Mouse (Mus musculus): Measurements from ENCODE around the gene C1s2. TPM values are rescaled to one million over a fixed set of nuclear protein-coding genes. Genes with fewer than 3 reads are reported as not detected.

Gene C1s2
- polyA plus RNA-seq, 1 experiment from 2014 or later, result not detected

DNA sequence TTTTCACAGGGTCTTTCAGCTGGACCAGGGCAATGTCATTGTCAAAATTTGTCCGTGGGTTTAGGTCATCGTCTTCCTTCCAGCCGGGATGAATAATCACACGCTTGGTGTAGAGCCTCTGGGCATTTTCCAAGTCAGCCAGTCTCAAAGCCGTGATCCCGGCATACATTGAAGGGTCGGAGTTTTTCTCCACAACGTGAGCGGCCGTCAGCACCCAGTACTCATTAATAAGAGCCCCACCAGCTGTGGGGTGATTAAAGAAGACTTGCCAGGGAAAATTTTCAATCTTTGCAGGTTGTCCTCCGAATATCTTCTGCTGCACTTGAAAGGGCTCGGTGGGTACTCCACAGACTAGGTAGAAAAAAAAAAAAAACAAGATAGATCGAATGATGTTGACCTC is 10.3 kb downstream of the C1s2 start:
- Histone ChIP-seq H3K4me1 (replicated peaks; ENCODE audit: control insufficient read depth, insufficient read depth, low read length) (no peaks in the 10 kb centered on the region), H3K9ac (ENCODE audit: low read depth, low read length) (no peak overlapping the region), H3K4me3 (ENCODE audit: low read depth, low read length) (no peak overlapping the region), H3K9me3 (ENCODE audit: control insufficient read depth) (no peaks in the 10 kb centered on the region), H3K36me3 (ENCODE audit: control insufficient read depth, insufficient read depth) (no peaks in the 10 kb centered on the region), H3K27me3 (replicated peaks; ENCODE audit: control insufficient read depth, insufficient read depth, low read length) (no peaks in the 10 kb centered on the region), H3K27ac (ENCODE audit: low read depth, low read length) (no peak overlapping the region), H3K4me2 (replicated peaks; ENCODE audit: low read depth) (no peak overlapping the region)
- ATAC-seq, result no peak
- WGBS, result 89% methylated on average over 13 of the region's 13 CpGs
- TF ChIP-seq CTCF (IDR thresholded peaks at IDR 0.05; ENCODE audit: low read depth), result no peak

DNA sequence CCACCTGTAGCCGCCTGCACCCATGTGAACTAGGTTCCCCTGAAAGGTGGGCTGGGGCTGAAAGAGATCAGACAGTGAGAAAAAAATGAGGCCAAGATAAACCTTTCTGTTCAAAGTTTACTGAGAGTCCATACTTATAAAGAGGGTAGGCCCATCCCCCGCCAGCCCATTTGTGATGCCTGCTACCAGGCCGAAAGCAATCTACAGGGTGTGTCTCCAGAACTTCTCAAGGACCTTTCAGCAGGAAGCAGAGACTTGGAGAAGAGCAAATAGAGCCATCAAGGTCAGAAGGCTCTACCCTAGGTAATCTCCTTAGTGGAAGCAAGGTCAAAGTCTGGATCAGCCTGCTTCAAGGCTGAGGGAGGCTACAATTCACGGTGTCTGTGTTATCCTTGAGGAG is 33.9 kb downstream of the C1s2 start:
- ATAC-seq, result no peak
- no peaks in the 10 kb centered on the region for H3K27me3 ChIP-seq (replicated peaks; ENCODE audit: control insufficient read depth, insufficient read depth, low read length)
- no peak overlapping the region for H3K4me3 ChIP-seq (ENCODE audit: low read depth, low read length)
- H3K9me3 ChIP-seq (ENCODE audit: control insufficient read depth), result no peaks in the 10 kb centered on the region
- H3K4me1 ChIP-seq (replicated peaks; ENCODE audit: control insufficient read depth, insufficient read depth, low read length), result no peaks in the 10 kb centered on the region
- 72% methylated on average over 4 of the region's 4 CpGs for WGBS
- TF ChIP-seq CTCF (IDR thresholded peaks at IDR 0.05; ENCODE audit: low read depth), result no peak
- no peak overlapping the region for H3K4me2 ChIP-seq (replicated peaks; ENCODE audit: low read depth)
- H3K27ac ChIP-seq (ENCODE audit: low read depth, low read length), result no peak overlapping the region
- H3K9ac ChIP-seq (ENCODE audit: low read depth, low read length), result no peak overlapping the region
- no peaks in the 10 kb centered on the region for H3K36me3 ChIP-seq (ENCODE audit: control insufficient read depth, insufficient read depth)

DNA sequence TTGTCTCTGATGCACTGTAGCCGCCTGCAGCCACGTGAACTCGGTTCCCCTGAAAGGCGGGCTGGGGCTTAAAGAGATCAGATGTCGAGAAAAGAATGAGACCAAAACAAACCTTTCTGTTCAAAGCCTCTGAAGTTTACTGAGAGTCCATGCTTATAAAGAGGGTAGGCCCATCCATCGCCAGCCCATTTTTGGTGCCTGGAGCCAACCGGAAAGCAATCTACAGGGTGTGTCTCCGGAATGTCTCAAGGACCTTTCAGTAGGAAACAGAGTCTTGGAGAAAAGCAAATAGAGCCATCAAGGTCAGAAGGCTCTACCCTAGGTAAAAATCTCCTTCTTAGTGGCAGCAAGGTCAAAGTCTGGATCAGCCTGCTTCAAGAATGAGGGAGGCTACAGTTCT is 42.8 kb downstream of the C1s2 start:
- Histone ChIP-seq H3K27ac (ENCODE audit: low read depth, low read length) (no peak overlapping the region), H3K4me1 (replicated peaks; ENCODE audit: control insufficient read depth, insufficient read depth, low read length) (no peaks in the 10 kb centered on the region), H3K9me3 (ENCODE audit: control insufficient read depth) (no peaks in the 10 kb centered on the region), H3K4me2 (replicated peaks; ENCODE audit: low read depth) (no peak overlapping the region), H3K9ac (ENCODE audit: low read depth, low read length) (no peak overlapping the region), H3K27me3 (replicated peaks; ENCODE audit: control insufficient read depth, insufficient read depth, low read length) (no peaks in the 10 kb centered on the region), H3K4me3 (ENCODE audit: low read depth, low read length) (no peak overlapping the region), H3K36me3 (ENCODE audit: control insufficient read depth, insufficient read depth) (no peaks in the 10 kb centered on the region)
- no peak for ATAC-seq
- no peak for TF ChIP-seq CTCF (IDR thresholded peaks at IDR 0.05; ENCODE audit: low read depth)
- 73% methylated on average over 8 of the region's 8 CpGs for WGBS

DNA sequence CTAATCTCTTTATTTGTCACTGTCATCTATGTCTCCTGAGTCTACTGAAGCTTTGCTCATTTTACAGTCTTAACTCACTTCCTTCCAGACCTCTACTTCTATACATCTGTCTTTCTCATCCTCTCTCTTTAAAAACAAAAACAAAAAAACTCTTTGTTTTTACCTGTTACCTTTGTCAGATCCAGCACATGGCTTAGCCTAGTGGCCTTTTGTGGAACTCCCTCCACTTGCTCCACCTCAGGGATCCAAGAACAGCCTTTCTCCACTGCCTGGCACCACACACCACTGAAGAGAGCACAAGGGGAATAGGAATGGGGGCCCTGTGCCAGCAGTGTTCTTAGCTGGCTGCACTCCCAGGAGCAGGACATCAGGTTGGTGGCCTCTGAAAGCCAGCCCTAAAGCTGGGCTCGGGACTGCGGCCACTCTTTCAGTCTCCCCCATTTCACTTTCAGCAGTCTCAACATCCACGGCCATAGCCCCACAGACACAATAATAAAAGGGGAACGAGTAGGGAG is 43.6 kb downstream of the C1s2 start:
- Histone ChIP-seq H3K4me3 (ENCODE audit: low read depth, low read length) (no peak overlapping the region), H3K9me3 (ENCODE audit: control insufficient read depth) (no peaks in the 10 kb centered on the region), H3K27me3 (replicated peaks; ENCODE audit: control insufficient read depth, insufficient read depth, low read length) (no peaks in the 10 kb centered on the region), H3K9ac (ENCODE audit: low read depth, low read length) (no peak overlapping the region), H3K27ac (ENCODE audit: low read depth, low read length) (no peak overlapping the region), H3K4me1 (replicated peaks; ENCODE audit: control insufficient read depth, insufficient read depth, low read length) (no peaks in the 10 kb centered on the region), H3K4me2 (replicated peaks; ENCODE audit: low read depth) (no peak overlapping the region), H3K36me3 (ENCODE audit: control insufficient read depth, insufficient read depth) (no peaks in the 10 kb centered on the region)
- 0 out of 2 replicates have a peak, but pooled peaks have one; percentile 6 for TF ChIP-seq CTCF (IDR thresholded peaks at IDR 0.05; ENCODE audit: low read depth)
- WGBS, result 81% methylated on average over 4 of the region's 4 CpGs
- ATAC-seq, result no peak

DNA sequence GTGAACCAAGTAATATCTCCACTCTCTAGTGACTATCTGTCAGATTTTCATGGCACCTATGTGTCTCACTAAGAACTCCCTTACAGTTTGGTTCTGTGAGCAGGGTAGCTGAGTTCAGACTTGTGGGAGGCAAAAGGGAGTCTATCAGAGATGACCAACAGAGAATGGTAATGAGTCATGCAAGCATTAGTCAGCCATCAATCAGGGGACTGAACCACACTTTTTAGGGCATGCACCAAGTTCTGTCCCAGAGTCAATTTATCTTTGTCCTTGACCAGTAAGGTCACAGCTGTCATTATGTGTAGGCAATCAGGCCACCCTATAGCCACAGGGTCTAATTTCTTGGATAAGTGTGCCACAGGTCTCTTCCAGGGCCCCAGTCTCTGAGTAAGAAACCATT is 47.1 kb downstream of the C1s2 start:
- Histone ChIP-seq H3K4me2 (replicated peaks; ENCODE audit: low read depth) (no peak overlapping the region), H3K9me3 (ENCODE audit: control insufficient read depth) (no peaks in the 10 kb centered on the region), H3K27ac (ENCODE audit: low read depth, low read length) (no peak overlapping the region), H3K9ac (ENCODE audit: low read depth, low read length) (no peak overlapping the region), H3K27me3 (replicated peaks; ENCODE audit: control insufficient read depth, insufficient read depth, low read length) (no peaks in the 10 kb centered on the region), H3K4me3 (ENCODE audit: low read depth, low read length) (no peak overlapping the region), H3K4me1 (replicated peaks; ENCODE audit: control insufficient read depth, insufficient read depth, low read length) (no peaks in the 10 kb centered on the region), H3K36me3 (ENCODE audit: control insufficient read depth, insufficient read depth) (no peaks in the 10 kb centered on the region)
- ATAC-seq, result no peak
- TF ChIP-seq CTCF (IDR thresholded peaks at IDR 0.05; ENCODE audit: low read depth), result no peak

DNA sequence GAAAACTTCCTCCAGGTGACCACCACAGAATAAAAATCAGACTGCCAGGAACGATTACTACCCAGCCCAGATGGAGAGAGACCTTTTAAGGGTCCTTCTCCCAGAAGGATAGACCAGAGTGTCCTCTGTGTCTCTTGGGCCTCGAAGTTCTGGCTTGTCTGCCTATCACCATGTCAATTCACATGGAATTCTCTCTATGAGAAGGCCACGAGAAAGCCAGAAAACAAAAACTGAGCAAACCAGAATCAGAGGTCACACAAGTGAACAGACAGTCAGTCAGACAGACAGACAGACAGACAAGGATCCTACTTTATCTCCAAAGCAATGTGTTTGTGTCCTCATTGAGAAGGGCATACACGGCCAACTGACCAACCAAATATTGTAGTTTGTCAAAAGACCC is 49.6 kb downstream of the C1s2 start:
- H3K4me1 ChIP-seq (replicated peaks; ENCODE audit: control insufficient read depth, insufficient read depth, low read length), result no peaks in the 10 kb centered on the region
- H3K36me3 ChIP-seq (ENCODE audit: control insufficient read depth, insufficient read depth), result no peaks in the 10 kb centered on the region
- TF ChIP-seq CTCF (IDR thresholded peaks at IDR 0.05; ENCODE audit: low read depth), result no peak
- no peaks in the 10 kb centered on the region for H3K9me3 ChIP-seq (ENCODE audit: control insufficient read depth)
- no peak overlapping the region for H3K4me3 ChIP-seq (ENCODE audit: low read depth, low read length)
- H3K9ac ChIP-seq (ENCODE audit: low read depth, low read length), result no peak overlapping the region
- ATAC-seq, result no peak
- no peak overlapping the region for H3K4me2 ChIP-seq (replicated peaks; ENCODE audit: low read depth)
- 79% methylated on average over 4 of the region's 4 CpGs for WGBS
- H3K27ac ChIP-seq (ENCODE audit: low read depth, low read length), result no peak overlapping the region
- H3K27me3 ChIP-seq (replicated peaks; ENCODE audit: control insufficient read depth, insufficient read depth, low read length), result no peaks in the 10 kb centered on the region

DNA sequence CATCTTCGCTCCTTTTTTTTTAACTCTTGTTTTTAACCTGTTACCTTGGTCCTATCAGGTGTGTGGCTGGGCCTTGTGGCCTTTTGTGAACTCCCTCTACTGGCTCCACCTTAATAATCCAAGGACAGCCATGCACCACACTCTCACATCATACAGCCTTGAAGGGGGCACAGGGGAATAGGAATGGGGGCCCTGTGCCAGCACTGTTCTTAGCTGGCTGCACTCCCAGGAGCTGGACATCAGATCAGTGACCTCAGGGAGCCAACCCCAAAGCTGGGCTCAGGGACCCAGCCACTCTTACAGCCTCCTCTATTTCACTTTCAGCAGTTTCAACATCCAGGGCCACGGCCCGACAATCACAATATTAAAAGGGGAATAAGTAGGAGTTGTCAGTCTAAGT is 50.1 kb downstream of the C1s2 start:
- Histone ChIP-seq H3K27ac (ENCODE audit: low read depth, low read length) (no peak overlapping the region), H3K4me1 (replicated peaks; ENCODE audit: control insufficient read depth, insufficient read depth, low read length) (no peaks in the 10 kb centered on the region), H3K27me3 (replicated peaks; ENCODE audit: control insufficient read depth, insufficient read depth, low read length) (no peaks in the 10 kb centered on the region), H3K36me3 (ENCODE audit: control insufficient read depth, insufficient read depth) (no peaks in the 10 kb centered on the region), H3K9ac (ENCODE audit: low read depth, low read length) (no peak overlapping the region), H3K9me3 (ENCODE audit: control insufficient read depth) (no peaks in the 10 kb centered on the region), H3K4me2 (replicated peaks; ENCODE audit: low read depth) (no peak overlapping the region), H3K4me3 (ENCODE audit: low read depth, low read length) (no peak overlapping the region)
- TF ChIP-seq CTCF (IDR thresholded peaks at IDR 0.05; ENCODE audit: low read depth), result no peak
- WGBS, result 84% methylated on average over 3 of the region's 3 CpGs
- no peak for ATAC-seq

Data from intestine, postnatal 0 days (tissue).